Mouse (Mus musculus) lung, postnatal 0 days (tissue): Measurements from ENCODE around the gene Tubg2. TPM values are rescaled to one million over a fixed set of nuclear protein-coding genes. Genes with fewer than 3 reads are reported as not detected.

Experiments
- ATAC-seq: fragments of 200-750 bp; cut with Nextera tagmentation; 2 replicates; pipeline ENCODE4 v1.8.0; 2017; ENCODE audit warnings: moderate library complexity
- DNase-seq: peaks from one replicate; pipeline ENCODE4 v3.0.0-alpha.2; 2016; ENCODE audit warnings: low spot score
- H3K27ac ChIP-seq: fragments of 300-500 bp; sonication (generic); 2 replicates; pipeline ENCODE4 v1.5.1; 2014; ENCODE audit warnings: antibody characterized with exemption, mild to moderate bottlenecking, low read length, mixed read lengths
- H3K27me3 ChIP-seq: fragments of 300-500 bp; sonication (generic); replicated peaks from 2 replicates; pipeline ENCODE4 v1.6.1; 2014; ENCODE audit warnings: low read length, mixed read lengths; ENCODE audit not compliant: insufficient read depth
- H3K36me3 ChIP-seq: fragments of 300-500 bp; sonication (generic); 2 replicates; pipeline ENCODE4 v1.6.1; 2014; ENCODE audit warnings: low read length, mixed read lengths; ENCODE audit not compliant: insufficient read depth
- H3K4me1 ChIP-seq: fragments of 300-500 bp; sonication (generic); 2 replicates; pipeline ENCODE4 v1.6.1; 2014; ENCODE audit warnings: antibody characterized with exemption, low read depth, low read length, mixed read lengths; ENCODE audit not compliant: insufficient read depth
- H3K4me2 ChIP-seq: fragments of 300-500 bp; sonication (generic); replicated peaks from 2 replicates; pipeline ENCODE4 v1.6.1; 2014; ENCODE audit warnings: low read depth, mild to moderate bottlenecking, low read length, moderate library complexity, mixed read lengths
- H3K4me3 ChIP-seq: fragments of 300-500 bp; sonication (generic); 2 replicates; pipeline ENCODE4 v1.5.1; 2014; ENCODE audit warnings: low read depth, low read length
- H3K9ac ChIP-seq: fragments of 300-500 bp; sonication (generic); replicated peaks from 2 replicates; pipeline ENCODE4 v1.6.1; 2014; ENCODE audit warnings: low read depth, mild to moderate bottlenecking
- H3K9me3 ChIP-seq: fragments of 300-500 bp; sonication (generic); 2 replicates; pipeline ENCODE4 v1.6.1; 2016; ENCODE audit warnings: low read length, mixed read lengths
- CTCF ChIP-seq: IDR thresholded peaks from 2 replicates; pipeline ENCODE4 v1.5.1; 2016; ENCODE audit warnings: antibody characterized with exemption, mild to moderate bottlenecking
- EP300 ChIP-seq: IDR thresholded peaks from 2 replicates; pipeline ENCODE4 v1.6.1; 2016; ENCODE audit warnings: antibody characterized with exemption, mild to moderate bottlenecking, control low read depth
- WGBS: fragments of 180-500 bp; shearing (Covaris S2); extraction: QIAGEN DNeasy Blood & Tissue Kit; methylation state at CpG from one replicate; pipeline ENCODE4 v1.1.7; 2014; 5-methylcytosine and 5-hydroxymethylcytosine counted together
- polyA plus RNA-seq: library from polyadenylated mRNA; unstranded; fragments of >200 nt; fragmentation: Nextera tagmentation; extraction: Ambion mirVana; gene quantifications from 2 replicates; pipeline ENCODE4 v1.2.1, GENCODE M21; 2015

Tubg2 gene
- polyA plus RNA-seq, 1 experiment from 2014 or later = 2.3 TPM

GRCm38 (mm10) chr11:101143338-101144225, 12.1 kb upstream of the Tubg2 start:
- DNase-seq (peak; percentile 58), ATAC-seq (peak; percentile 40)
- Histone ChIP-seq H3K4me3 (peak overlapping the region; percentile 15; the same call in 1 of the 2 replicates), H3K9ac (no peak overlapping the region), H3K27me3 (no peaks in the 10 kb centered on the region), H3K9me3 (no peaks in the 10 kb centered on the region), H3K4me1 (peaks cover 3% of the 10 kb centered on the region; the same call in 1 of the 2 replicates), H3K27ac (no peak overlapping the region), H3K4me2 (peak overlapping the region; percentile 54), H3K36me3 (no peaks in the 10 kb centered on the region)
- 18% methylated on average over 18 of the region's 19 CpGs for WGBS
- TF ChIP-seq EP300 = no peak
- no peak for TF ChIP-seq CTCF

- H3K36me3 ChIP-seq = no peaks in the 10 kb centered on the region
- ATAC-seq (no peak), DNase-seq (no peak)
- no peak overlapping the region for H3K9ac ChIP-seq
- no peaks in the 10 kb centered on the region for H3K27me3 ChIP-seq
- H3K27ac ChIP-seq = no peak overlapping the region
- peaks cover 3% of the 10 kb centered on the region; the same call in 1 of the 2 replicates for H3K4me1 ChIP-seq
- H3K4me2 ChIP-seq = no peak overlapping the region
- TF ChIP-seq EP300 (no peak), CTCF (no peak)
- no peaks in the 10 kb centered on the region for H3K9me3 ChIP-seq
- 35% methylated on average over 10 of the region's 10 CpGs for WGBS
- no peak overlapping the region for H3K4me3 ChIP-seq
Measured at GRCm38 (mm10) chr11:101146377-101146776, 9.3 kb upstream of the Tubg2 start.

- ATAC-seq (no peak), DNase-seq (no peak)
- Histone ChIP-seq H3K36me3 (no peaks in the 10 kb centered on the region), H3K27ac (0 out of 2 replicates have a peak overlapping the region, but pooled peaks have one; percentile 3), H3K9ac (no peak overlapping the region), H3K4me1 (peaks cover 1% of the 10 kb centered on the region; the same call in 1 of the 2 replicates), H3K27me3 (no peaks in the 10 kb centered on the region), H3K4me3 (no peak overlapping the region), H3K9me3 (no peaks in the 10 kb centered on the region), H3K4me2 (no peak overlapping the region)
- 65% methylated on average over 10 of the region's 10 CpGs for WGBS
- TF ChIP-seq EP300 (no peak), CTCF (no peak)
Measured at GRCm38 (mm10) chr11:101148751-101149150, 7.0 kb upstream of the Tubg2 start.

GRCm38 (mm10) chr11:101149178-101150105, 6.3 kb upstream of the Tubg2 start:
- DNase-seq = peak; percentile 54

GRCm38 (mm10) chr11:101151063-101151462, 4.6 kb upstream of the Tubg2 start:
- H3K9ac ChIP-seq = no peak overlapping the region
- H3K36me3 ChIP-seq = no peaks in the 10 kb centered on the region
- H3K27me3 ChIP-seq = no peaks in the 10 kb centered on the region
- no peaks in the 10 kb centered on the region for H3K9me3 ChIP-seq
- DNase-seq (no peak), ATAC-seq (no peak)
- TF ChIP-seq EP300 = no peak
- TF ChIP-seq CTCF = no peak
- H3K4me1 ChIP-seq = peaks cover 5% of the 10 kb centered on the region; the same call in 1 of the 2 replicates
- H3K4me2 ChIP-seq = no peak overlapping the region
- no peak overlapping the region for H3K27ac ChIP-seq
- 58% methylated on average over 2 of the region's 2 CpGs for WGBS
- no peak overlapping the region for H3K4me3 ChIP-seq

More at GRCm38 (mm10) chr11:101149178-101150105, 6.3 kb upstream of the Tubg2 start:
- Histone ChIP-seq H3K27me3 (no peaks in the 10 kb centered on the region), H3K4me1 (no peaks in the 10 kb centered on the region), H3K9me3 (no peaks in the 10 kb centered on the region), H3K4me2 (no peak overlapping the region), H3K9ac (no peak overlapping the region), H3K36me3 (no peaks in the 10 kb centered on the region), H3K27ac (peak overlapping the region; percentile 3; the same call in 1 of the 2 replicates), H3K4me3 (no peak overlapping the region)
- WGBS = 34% methylated on average over 9 of the region's 9 CpGs
- no peak for TF ChIP-seq CTCF
- TF ChIP-seq EP300 = no peak
- peak; percentile 60 for ATAC-seq

- no peak overlapping the region for H3K9ac ChIP-seq
- H3K36me3 ChIP-seq = no peaks in the 10 kb centered on the region
- DNase-seq = no peak
- no peaks in the 10 kb centered on the region for H3K27me3 ChIP-seq
- TF ChIP-seq EP300 (no peak), CTCF (no peak)
- no peak overlapping the region for H3K4me3 ChIP-seq
- ATAC-seq = no peak
- no peaks in the 10 kb centered on the region for H3K9me3 ChIP-seq
- H3K4me1 ChIP-seq = peaks cover 7% of the 10 kb centered on the region; the same call in 1 of the 2 replicates
- 39% methylated on average over 1 of the region's 1 CpGs for WGBS
- no peak overlapping the region for H3K4me2 ChIP-seq
- H3K27ac ChIP-seq = no peak overlapping the region
Measured at GRCm38 (mm10) chr11:101152825-101153224, 2.9 kb upstream of the Tubg2 start.
